In the genomic region with DNA sequence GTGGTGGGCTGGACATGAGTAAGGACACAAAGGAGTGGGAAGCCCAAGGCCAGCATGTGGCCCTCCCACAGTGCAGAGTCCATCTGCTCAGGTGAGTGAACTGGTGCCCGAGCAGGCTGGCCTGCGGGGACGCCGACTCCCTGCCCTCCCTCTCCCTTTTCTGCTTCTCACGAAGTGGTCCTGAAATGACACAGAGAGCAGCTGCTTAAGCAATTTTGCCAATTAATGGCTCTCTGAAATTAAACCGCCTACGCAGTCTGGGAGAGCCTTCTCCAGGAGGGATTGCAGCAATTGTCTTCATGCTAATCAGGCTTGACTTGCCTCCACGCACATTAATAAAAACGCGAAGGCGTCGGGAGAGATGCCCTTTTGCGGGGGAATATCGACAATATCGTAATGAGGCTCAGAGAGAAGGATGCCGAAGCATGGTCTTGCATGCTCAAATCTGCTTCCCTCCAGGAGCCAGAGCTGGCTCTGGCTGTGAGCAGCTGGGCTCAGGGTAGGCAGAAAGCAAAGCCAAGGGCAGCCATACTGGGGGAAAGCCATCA, we compare ENCODE assay signal across 10 mouse cellular contexts.
A peak's percentile ranks its signal among the peaks of the same experiment; 100 is the strongest.
DNase-seq lines count a peak whose midpoint lies in the region; ATAC-seq lines count a peak whose summit lies in the region.
"Had no signal": no experiment of that assay in that cellular context is flagged by ENCODE, and none has a peak within 500 bp of the region (broad histone marks: within the 10 kb centered on the region; RNA-seq: fewer than 3 reads in every experiment).

No protein-coding gene starts in this region.

- H3K36me3 ChIP-seq in hindbrain, embryonic 13.5 days: no peaks in the 10 kb centered on the region
- H3K36me3 ChIP-seq in midbrain, embryonic 11.5 days (ENCODE audit: control insufficient read depth, insufficient read depth, low read length): no peaks in the 10 kb centered on the region
- H3K36me3 ChIP-seq: embryonic facial prominence, embryonic 15.5 days had no signal

- no peak overlapping the region for H3K9ac ChIP-seq in hindbrain, embryonic 13.5 days
- no peak overlapping the region for H3K9ac ChIP-seq in midbrain, embryonic 11.5 days (ENCODE audit: low read length)
- H3K9ac ChIP-seq: embryonic facial prominence, embryonic 15.5 days had no signal

- peak; percentile 84 for ATAC-seq in hindbrain, embryonic 13.5 days (ENCODE audit: low FRiP score)
- peak; percentile 62; the same call in 1 of the 2 replicates for ATAC-seq in midbrain, embryonic 11.5 days (ENCODE audit: low FRiP score)

- H3K4me2 ChIP-seq in hindbrain, embryonic 13.5 days: peak overlapping the region; percentile 14; the same call in 1 of the 2 replicates
- no peak overlapping the region for H3K4me2 ChIP-seq in midbrain, embryonic 11.5 days
- H3K4me2 ChIP-seq: embryonic facial prominence, embryonic 15.5 days had no signal

- H3K4me1 ChIP-seq in hindbrain, embryonic 13.5 days (replicated peaks): peaks cover 34% of the 10 kb centered on the region
- peaks cover 8% of the 10 kb centered on the region; the same call in 1 of the 2 replicates for H3K4me1 ChIP-seq in midbrain, embryonic 11.5 days (ENCODE audit: control insufficient read depth, insufficient read depth, low read length)
- H3K4me1 ChIP-seq: embryonic facial prominence, embryonic 15.5 days had no signal

- peaks cover 8% of the 10 kb centered on the region; the same call in 1 of the 2 replicates for H3K27me3 ChIP-seq in hindbrain, embryonic 13.5 days
- H3K27me3 ChIP-seq in midbrain, embryonic 11.5 days (ENCODE audit: control insufficient read depth, insufficient read depth, low read length): peaks cover 4% of the 10 kb centered on the region; the same call in 1 of the 2 replicates
- H3K27me3 ChIP-seq: embryonic facial prominence, embryonic 15.5 days had no signal

- H3K27ac ChIP-seq in hindbrain, embryonic 13.5 days: peak overlapping the region; percentile 85
- 0 out of 2 replicates have a peak overlapping the region, but pooled peaks have one; percentile 13 for H3K27ac ChIP-seq in midbrain, embryonic 11.5 days (ENCODE audit: low read depth, low read length)
- H3K27ac ChIP-seq: embryonic facial prominence, embryonic 15.5 days had no signal

- no peak overlapping the region for H3K4me3 ChIP-seq in hindbrain, embryonic 13.5 days
- no peak overlapping the region for H3K4me3 ChIP-seq in midbrain, embryonic 11.5 days (ENCODE audit: low read depth, low read length)
- H3K4me3 ChIP-seq: embryonic facial prominence, embryonic 15.5 days had no signal

- DNase-seq in right cerebral cortex, adult 2 months (ENCODE audit: low spot score in 2 of 2): peak; percentile 37 to 47
- no peak for DNase-seq in right cerebral cortex, postnatal 4 days
- DNase-seq in midbrain, embryonic 11.5 days (ENCODE audit: low spot score, missing footprints): peak; percentile 89
- no peak for DNase-seq in B cell, adult 2 months
- DNase-seq in adrenal gland, postnatal 10 days: no peak
- DNase-seq in gastrocnemius, postnatal 25 days: no peak
- no peak for DNase-seq in adrenal gland, adult 2 months
- DNase-seq: lung, postnatal 10 days had no signal

- WGBS in hindbrain, embryonic 13.5 days: 16% methylated on average over 16 of the region's 16 CpGs
- 34% methylated on average over 16 of the region's 16 CpGs for WGBS in midbrain, embryonic 11.5 days

- H3K9me3 ChIP-seq in hindbrain, embryonic 13.5 days: no peaks in the 10 kb centered on the region
- H3K9me3 ChIP-seq in midbrain, embryonic 11.5 days (ENCODE audit: control insufficient read depth, low read length): no peaks in the 10 kb centered on the region
- H3K9me3 ChIP-seq: embryonic facial prominence, embryonic 15.5 days had no signal

Comparison
In these comparisons a context has a peak if more than half of its experiments do, and no peak if none do; other contexts are left out.
1. DNase-seq: peak in right cerebral cortex, adult 2 months (2 of 2) and midbrain, embryonic 11.5 days (single experiment); none in right cerebral cortex, postnatal 4 days (single experiment), B cell, adult 2 months (0 of 2), adrenal gland, postnatal 10 days (single experiment), gastrocnemius, postnatal 25 days (single experiment) and adrenal gland, adult 2 months (single experiment).